Mouse (Mus musculus) stomach, postnatal 0 days (tissue): ENCODE results near the gene Olfr1500. TPM values are rescaled to one million over a fixed set of nuclear protein-coding genes. Genes with fewer than 3 reads are reported as not detected.
"Not testable (repeated sequence)": the region's sequence is repeated elsewhere in the genome, so short reads cannot be mapped to it uniquely, and the experiment has no call there.

Source experiments
- ATAC-seq: fragments of 200-750 bp; cut with Nextera tagmentation; 2 replicates; pipeline ENCODE4 v1.8.0; 2017; ENCODE audit not compliant: low FRiP score, low TSS enrichment
- DNase-seq: peaks from one replicate; pipeline ENCODE4 v3.0.0-alpha.2; 2016; ENCODE audit warnings: low spot score
- H3K27ac ChIP-seq: fragments of 300-500 bp; sonication (generic); replicated peaks from 2 replicates; pipeline ENCODE4 v1.5.1; 2014; ENCODE audit warnings: mild to moderate bottlenecking, control low read depth
- H3K27me3 ChIP-seq: fragments of 300-500 bp; sonication (generic); 2 replicates; pipeline ENCODE4 v1.6.1; 2014; ENCODE audit warnings: low read length; ENCODE audit not compliant: control insufficient read depth, insufficient read depth
- H3K36me3 ChIP-seq: fragments of 300-500 bp; sonication (generic); 2 replicates; pipeline ENCODE4 v1.6.1; 2014; ENCODE audit warnings: low read length, mixed read lengths; ENCODE audit not compliant: control insufficient read depth, insufficient read depth
- H3K4me1 ChIP-seq: fragments of 300-500 bp; sonication (generic); replicated peaks from 2 replicates; pipeline ENCODE4 v1.6.1; 2014; ENCODE audit warnings: antibody characterized with exemption; ENCODE audit not compliant: control insufficient read depth, insufficient read depth
- H3K4me2 ChIP-seq: fragments of 300-500 bp; sonication (generic); replicated peaks from 2 replicates; pipeline ENCODE4 v1.6.1; 2014; ENCODE audit warnings: low read depth, mild to moderate bottlenecking, control low read depth, moderate library complexity
- H3K4me3 ChIP-seq: fragments of 300-500 bp; sonication (generic); 2 replicates; pipeline ENCODE4 v1.5.1; 2014; ENCODE audit warnings: low read depth, low read length, control low read depth
- H3K9ac ChIP-seq: fragments of 300-500 bp; sonication (generic); 2 replicates; pipeline ENCODE4 v1.6.1; 2014; ENCODE audit warnings: mild to moderate bottlenecking, low read length, control low read depth, mixed read lengths
- H3K9me3 ChIP-seq: fragments of 300-500 bp; sonication (generic); 2 replicates; pipeline ENCODE4 v1.6.1; 2016; ENCODE audit warnings: low read length; ENCODE audit not compliant: control insufficient read depth
- CTCF ChIP-seq: IDR thresholded peaks from 2 replicates; pipeline ENCODE4 v1.5.1; 2016; ENCODE audit warnings: antibody characterized with exemption, low read depth, mild to moderate bottlenecking, moderate library complexity
- EP300 ChIP-seq: optimal IDR thresholded peaks from 2 replicates; pipeline ENCODE3; 2016; ENCODE audit warnings: antibody characterized with exemption
- WGBS: fragments of 180-500 bp; shearing (Covaris S2); extraction: QIAGEN DNeasy Blood & Tissue Kit; methylation state at CpG from one replicate; pipeline ENCODE4 v1.1.7; 2014; 5-methylcytosine and 5-hydroxymethylcytosine counted together
- polyA plus RNA-seq: library from polyadenylated mRNA; unstranded; fragments of >200 nt; fragmentation: Nextera tagmentation; extraction: Ambion mirVana; gene quantifications from 2 replicates; pipeline ENCODE4 v1.2.1, GENCODE M21; 2015

Olfr1500 gene
- 0.05 TPM in 1 of 2 replicates, not detected in the other for polyA plus RNA-seq

- Histone ChIP-seq H3K4me2 (no peak within 1 kb of the TSS), H3K4me3 (no peak within 1 kb of the TSS), H3K36me3 (no peaks in the 10 kb centered on the region), H3K9me3 (no peaks in the 10 kb centered on the region), H3K4me1 (no peaks in the 10 kb centered on the region), H3K27me3 (no peaks in the 10 kb centered on the region), H3K9ac (no peak within 1 kb of the TSS), H3K27ac (no peak within 1 kb of the TSS)
- DNase-seq: no peak
- ATAC-seq: no peak
- TF ChIP-seq EP300 (no peak), CTCF (no peak)
Measured at GRCm38 (mm10) chr19:13830388-13830787, at the start of gene Olfr1500. Olfr1500 (minus strand) TSS chr19:13830488.

DNA sequence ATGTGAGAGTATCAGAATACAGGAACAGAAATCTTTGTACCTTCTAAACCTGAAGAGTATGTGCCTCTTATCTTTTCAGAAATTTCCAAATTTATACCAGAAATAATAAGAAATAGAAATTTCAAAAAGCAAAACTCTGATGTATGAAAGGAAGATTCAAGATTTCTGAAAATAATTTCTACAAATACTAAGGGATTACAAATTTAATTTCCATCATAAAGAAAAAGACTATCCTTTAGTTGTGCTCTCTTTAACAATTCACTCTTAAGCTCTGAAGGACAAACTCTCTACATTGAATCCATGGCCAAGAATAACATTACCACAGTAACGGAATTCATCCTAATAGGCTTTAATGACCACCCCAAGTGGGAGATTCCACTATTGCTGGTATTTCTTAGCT, 31.2 kb upstream of the Olfr1500 start, which contains the start of gene Olfr1502:
Olfr1502 (plus strand) TSS at position 301 of the 400 bp plus-strand sequence.
- H3K27ac ChIP-seq: no peak within 1 kb of the TSS
- H3K4me1 ChIP-seq: no peaks in the 10 kb centered on the region
- H3K9me3 ChIP-seq: no peaks in the 10 kb centered on the region
- TF ChIP-seq EP300: no peak
- no peak for TF ChIP-seq CTCF
- ATAC-seq (no peak), DNase-seq (no peak)
- 88% methylated on average over 1 of the region's 1 CpGs for WGBS
- H3K4me2 ChIP-seq: no peak within 1 kb of the TSS
- H3K36me3 ChIP-seq: no peaks in the 10 kb centered on the region
- H3K9ac ChIP-seq: no peak within 1 kb of the TSS
- H3K4me3 ChIP-seq: no peak within 1 kb of the TSS
- no peaks in the 10 kb centered on the region for H3K27me3 ChIP-seq

DNA sequence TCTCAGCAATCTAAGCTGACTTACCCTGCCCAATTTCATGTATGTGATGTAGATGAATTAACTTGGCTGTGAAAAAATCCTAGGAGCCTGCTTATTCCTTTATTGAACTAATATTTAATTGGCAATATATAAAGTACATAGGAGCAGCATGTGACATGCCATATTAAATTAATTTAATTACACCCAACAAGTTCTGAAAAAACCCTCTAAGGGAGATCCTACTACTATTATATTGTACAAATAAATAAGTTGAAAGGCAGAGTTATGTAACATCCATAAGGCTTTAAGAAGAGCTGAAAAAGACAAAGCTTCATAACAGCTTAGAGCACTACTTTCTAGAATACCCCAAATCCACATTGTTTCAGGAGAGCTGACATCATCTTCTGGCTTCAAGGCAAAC, 20.3 kb upstream of the Olfr1500 start, which contains the start of gene Olfr1501:
Olfr1501 (minus strand) TSS at position 101 of the 400 bp plus-strand sequence.
- H3K36me3 ChIP-seq, H3K27ac ChIP-seq, DNase-seq, ATAC-seq, H3K9ac ChIP-seq, H3K4me3 ChIP-seq, H3K9me3 ChIP-seq, H3K27me3 ChIP-seq, H3K4me2 ChIP-seq, H3K4me1 ChIP-seq: not testable (repeated sequence)

GRCm38 (mm10) chr19:13828447-13828846, 1.8 kb downstream of the Olfr1500 start:
- Histone ChIP-seq H3K27me3 (no peaks in the 10 kb centered on the region), H3K4me2 (no peak overlapping the region), H3K4me1 (no peaks in the 10 kb centered on the region), H3K36me3 (no peaks in the 10 kb centered on the region), H3K4me3 (no peak overlapping the region), H3K27ac (no peak overlapping the region), H3K9ac (no peak overlapping the region), H3K9me3 (no peaks in the 10 kb centered on the region)
- TF ChIP-seq EP300: no peak
- 76% methylated on average over 3 of the region's 3 CpGs for WGBS
- no peak for ATAC-seq
- no peak for DNase-seq

- DNase-seq: no peak
- H3K36me3 ChIP-seq: no peaks in the 10 kb centered on the region
- no peaks in the 10 kb centered on the region for H3K9me3 ChIP-seq
- H3K4me2 ChIP-seq: no peak overlapping the region
- WGBS: 57% methylated on average over 5 of the region's 5 CpGs
- TF ChIP-seq CTCF: no peak
- no peak for TF ChIP-seq EP300
- ATAC-seq: no peak
- no peak overlapping the region for H3K9ac ChIP-seq
- H3K27me3 ChIP-seq: no peaks in the 10 kb centered on the region
- no peak overlapping the region for H3K27ac ChIP-seq
- no peak overlapping the region for H3K4me3 ChIP-seq
- H3K4me1 ChIP-seq: no peaks in the 10 kb centered on the region
Measured at GRCm38 (mm10) chr19:13820847-13821246, 9.4 kb downstream of the Olfr1500 start.

GRCm38 (mm10) chr19:13819347-13819746, 10.9 kb downstream of the Olfr1500 start, which contains the start of gene Olfr1499:
Olfr1499 (minus strand) TSS chr19:13819447.
- no peak within 1 kb of the TSS for H3K9ac ChIP-seq
- TF ChIP-seq CTCF (no peak), EP300 (no peak)
- no peaks in the 10 kb centered on the region for H3K4me1 ChIP-seq
- no peaks in the 10 kb centered on the region for H3K27me3 ChIP-seq
- H3K4me3 ChIP-seq: no peak within 1 kb of the TSS
- no peak for ATAC-seq
- no peaks in the 10 kb centered on the region for H3K36me3 ChIP-seq
- H3K27ac ChIP-seq: no peak within 1 kb of the TSS
- no peaks in the 10 kb centered on the region for H3K9me3 ChIP-seq
- no peak within 1 kb of the TSS for H3K4me2 ChIP-seq
- DNase-seq: no peak
